Mouse (Mus musculus) testis, postnatal 14 days (tissue): ENCODE data around the gene OR5BS1P.
"Not testable (repeated sequence)": the region's sequence is repeated elsewhere in the genome, so short reads cannot be mapped to it uniquely, and the experiment has no call there.

Experiments
- DNase-seq: peaks from one replicate; pipeline ENCODE4 v3.0.0; 2021; ENCODE audit warnings: low spot score

The OR5BS1P gene

DNA sequence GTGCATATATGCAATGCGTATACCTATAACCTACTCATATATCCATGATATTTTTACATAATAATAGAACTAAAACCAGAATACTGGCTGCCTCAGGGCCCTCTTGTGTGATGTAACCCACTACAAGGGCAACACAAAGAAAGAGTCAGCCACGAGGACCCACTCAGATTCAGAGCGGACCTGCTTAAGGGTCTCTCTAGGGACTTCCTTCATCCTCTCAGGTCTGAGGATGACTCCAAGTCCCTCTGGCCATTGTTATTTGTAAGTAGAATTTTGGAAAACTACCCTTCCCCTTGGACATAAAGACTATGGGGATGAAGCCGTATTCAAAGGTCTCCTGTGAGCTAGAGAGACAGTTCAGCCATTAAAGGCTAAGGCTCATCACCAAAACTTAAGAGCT is at the start of gene OR5BS1P:
OR5BS1P (plus strand) TSS at position 301 of the 400 bp plus-strand sequence.
- DNase-seq = no peak

DNA sequence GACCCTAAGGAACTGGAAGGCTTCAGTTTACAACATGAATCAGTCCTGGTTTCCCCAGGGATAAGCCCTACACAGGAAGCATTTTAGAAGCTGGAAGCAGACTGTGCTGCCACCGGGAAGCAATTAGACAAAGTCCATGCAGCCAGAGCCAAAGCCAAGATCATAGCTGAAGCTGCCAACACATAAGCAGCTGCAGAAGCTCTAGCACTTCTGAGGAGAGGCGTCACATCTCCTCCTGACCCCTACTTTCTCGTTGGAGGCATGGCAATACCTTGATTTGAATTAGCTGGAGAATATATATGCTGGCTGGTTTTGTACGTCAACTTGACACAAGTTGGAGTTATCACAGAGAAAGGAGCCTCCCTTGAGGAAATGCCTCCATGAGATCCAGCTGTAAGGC is 48.8 kb upstream of the OR5BS1P start:
- no peak for DNase-seq

DNA sequence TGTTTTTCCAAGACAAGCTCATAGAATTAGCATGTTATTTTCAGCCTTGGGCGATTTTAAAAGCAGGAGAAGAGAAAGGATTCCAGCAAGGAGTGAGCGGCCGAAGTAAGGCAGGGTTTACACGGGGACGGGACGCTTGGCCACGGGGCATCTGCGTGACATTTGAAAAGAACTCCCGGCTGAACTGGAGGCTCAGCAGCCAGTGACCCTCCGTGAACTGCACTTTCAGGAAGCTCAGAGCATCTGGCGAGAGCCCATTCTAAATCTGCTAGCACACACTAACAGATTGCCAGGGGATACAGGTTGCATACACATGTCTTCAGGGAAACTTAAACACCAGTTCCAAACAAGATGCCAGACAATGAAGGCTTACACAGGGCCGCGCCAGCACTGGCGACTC is 45.4 kb upstream of the OR5BS1P start:
- DNase-seq = no peak

DNA sequence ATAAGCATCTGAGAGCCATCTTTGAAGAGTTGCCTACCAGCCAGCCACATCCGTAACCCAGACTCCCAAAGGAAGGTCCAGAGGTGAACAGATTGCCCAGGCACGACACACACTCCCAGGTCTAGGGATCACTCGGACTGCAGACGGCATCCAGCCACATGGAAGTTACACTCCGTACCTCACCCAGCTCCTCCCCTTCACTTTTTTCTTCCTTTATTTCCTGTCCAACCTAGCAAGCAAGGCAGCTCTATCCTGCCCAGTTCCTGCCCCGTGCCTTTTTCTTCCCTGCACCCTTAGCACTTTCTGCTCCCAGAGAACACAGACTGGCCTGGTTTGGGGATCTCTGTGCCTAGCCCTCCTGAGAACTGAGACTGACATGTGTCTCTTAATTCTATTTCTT is 44.9 kb upstream of the OR5BS1P start:
- DNase-seq = no peak

DNA sequence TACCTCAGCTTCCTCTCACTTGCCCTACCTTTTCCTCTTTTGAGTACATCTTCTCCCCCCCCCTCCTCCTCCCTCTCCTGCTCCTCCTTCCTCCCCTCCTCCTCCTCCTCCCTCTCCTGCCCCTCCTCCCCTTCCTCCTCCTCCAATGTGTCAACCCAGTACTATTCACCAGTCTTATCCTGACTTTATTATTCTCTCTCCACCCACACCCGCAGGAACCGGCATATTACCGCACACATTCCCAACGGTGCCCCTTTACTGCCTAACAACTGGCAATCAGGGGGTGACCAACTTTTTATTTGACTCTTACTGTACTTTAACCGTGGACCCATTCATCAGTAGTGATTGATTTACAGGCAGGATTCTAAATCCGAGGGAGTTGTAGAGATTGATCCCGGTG is 44.5 kb upstream of the OR5BS1P start:
- no peak for DNase-seq

DNA sequence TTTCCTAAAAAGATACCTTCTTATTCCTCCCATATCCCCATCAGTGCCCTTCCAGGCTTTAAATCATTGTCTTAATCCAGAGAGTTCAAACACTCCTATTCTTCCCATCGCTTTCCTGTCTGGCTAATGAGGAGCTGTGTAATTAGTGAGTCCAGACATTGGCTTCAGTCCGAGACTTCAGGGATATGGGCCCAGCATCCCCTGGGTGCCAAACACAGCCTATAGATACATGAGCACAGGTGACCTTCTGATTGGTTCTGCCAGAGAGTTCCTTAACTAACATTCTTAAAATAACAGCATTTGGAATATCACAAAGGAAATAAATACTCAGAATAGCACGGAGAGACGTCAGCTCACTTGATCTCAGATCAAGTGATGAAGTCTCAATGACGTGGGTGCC is 38.8 kb upstream of the OR5BS1P start, which contains the start of gene Olfr282:
Olfr282 (plus strand) TSS at position 301 of the 400 bp plus-strand sequence.
- not testable (repeated sequence) for DNase-seq

DNA sequence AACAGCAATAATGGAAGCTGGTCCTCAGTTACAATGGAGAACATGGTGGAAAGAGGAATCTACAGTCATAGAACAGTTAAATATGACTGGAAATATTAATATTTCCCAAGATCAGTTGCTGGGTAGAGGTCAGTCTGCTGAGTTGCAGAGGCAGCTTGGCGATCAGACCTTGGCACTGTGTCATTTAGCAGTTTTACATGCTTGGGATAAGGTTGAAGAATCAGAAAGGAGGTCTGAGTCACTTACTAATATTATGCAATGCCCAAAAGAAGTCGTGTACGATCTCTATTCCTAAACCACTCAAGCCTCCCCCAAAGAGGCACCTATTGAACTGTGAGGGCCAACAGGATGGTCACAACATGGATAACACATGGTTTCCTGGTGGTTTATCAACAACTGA is 25.1 kb upstream of the OR5BS1P start:
- DNase-seq = no peak

DNA sequence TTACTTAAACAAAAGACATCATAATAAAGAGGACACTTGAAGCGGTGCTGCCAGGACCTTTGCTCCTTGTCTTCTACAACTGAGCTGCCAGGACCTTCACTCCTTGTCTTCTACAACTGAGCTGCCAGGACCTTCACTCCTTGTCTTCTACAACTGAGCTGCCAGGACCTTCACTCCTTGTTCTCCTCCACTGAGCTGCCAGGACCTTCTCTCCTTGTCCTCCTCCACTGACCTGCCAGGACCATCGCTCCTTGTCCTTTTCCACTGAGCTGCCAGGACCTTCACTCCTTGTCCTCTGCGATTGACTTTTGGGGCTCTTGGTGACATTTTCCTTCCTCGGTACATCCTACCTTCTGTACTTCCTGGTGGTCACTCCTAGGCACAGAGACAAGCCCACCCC is 21.2 kb upstream of the OR5BS1P start:
- DNase-seq = peak; percentile 80

DNA sequence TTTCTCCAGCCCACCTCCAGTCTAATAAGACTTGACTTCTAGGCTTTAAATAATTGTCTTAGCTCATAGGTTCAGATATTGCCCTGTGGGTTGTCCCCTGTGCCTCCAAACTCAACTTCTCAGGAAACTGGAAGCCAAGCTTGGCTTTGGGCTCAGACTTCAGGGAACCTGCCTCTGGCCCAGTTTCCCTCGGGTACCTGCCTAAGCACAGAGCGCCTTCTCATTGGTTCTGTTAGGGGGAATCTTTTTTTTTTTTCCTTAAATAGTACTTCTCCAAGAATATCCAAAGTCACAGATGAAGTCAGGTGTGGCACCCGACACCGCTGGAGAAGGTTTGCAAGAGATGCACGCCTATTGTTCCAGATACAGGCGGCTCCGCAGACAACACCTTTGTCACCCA is 17.4 kb upstream of the OR5BS1P start, which contains the start of gene Olfr281:
Olfr281 (plus strand) TSS at position 301 of the 400 bp plus-strand sequence.
- DNase-seq = no peak

DNA sequence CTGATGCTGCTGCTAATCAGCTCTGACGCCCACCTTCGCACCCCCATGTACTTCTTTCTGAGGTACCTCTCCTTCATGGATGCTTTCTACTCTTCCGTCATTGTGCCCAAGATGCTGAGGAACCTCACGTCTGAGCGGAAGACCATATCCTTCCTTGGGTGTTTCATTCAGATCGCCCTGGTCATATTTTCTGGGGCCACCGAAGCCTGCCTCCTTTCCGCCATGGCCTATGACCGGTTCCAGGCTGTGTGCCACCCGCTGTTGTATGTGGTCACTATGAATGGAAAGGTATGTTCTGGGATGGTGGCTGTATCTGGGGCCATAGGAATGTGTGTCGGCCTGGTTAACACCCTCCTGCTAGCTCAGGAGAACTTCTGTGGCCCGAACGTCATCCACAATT is 1.8 kb downstream of the OR5BS1P start:
- DNase-seq = no peak

DNA sequence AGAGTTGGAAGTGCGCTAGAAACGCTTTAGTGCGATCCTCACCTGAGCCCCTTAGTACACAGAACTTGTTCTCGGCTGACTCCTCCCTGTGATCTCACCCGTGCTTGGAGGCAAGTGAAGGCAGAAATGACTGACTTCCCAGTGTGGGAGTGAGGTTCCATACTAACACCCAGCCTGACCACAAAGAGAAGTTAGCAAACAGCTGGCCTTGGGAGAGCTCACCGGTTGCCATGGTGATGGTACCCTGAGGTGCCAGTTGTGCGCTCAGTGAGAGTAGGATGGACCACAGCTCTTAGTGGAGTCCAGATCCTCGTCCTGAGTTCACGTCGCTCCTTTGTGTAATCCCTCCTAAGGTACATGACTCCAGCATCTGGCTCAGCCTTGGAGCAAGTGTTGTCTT is 5.3 kb downstream of the OR5BS1P start:
- no peak for DNase-seq

DNA sequence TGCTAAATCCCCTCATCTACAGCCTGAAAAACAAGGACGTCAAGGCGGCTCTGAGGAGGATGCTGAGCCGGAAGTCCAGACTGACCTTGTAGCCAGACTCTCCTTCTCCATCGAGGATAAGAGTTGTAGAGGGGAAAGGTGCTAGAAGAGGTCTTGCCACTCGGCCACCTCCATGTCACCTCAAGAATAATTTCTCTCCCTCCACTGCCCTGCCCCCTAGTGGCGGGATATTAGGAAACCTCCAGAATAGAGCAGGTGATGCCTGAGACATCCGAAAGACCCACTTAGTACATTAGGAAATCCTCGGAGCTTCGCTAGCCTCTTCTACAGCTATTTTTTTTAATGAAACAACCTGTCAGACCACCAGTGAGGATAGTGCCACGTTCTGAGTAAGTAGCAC is 5.7 kb downstream of the OR5BS1P start:
- DNase-seq = no peak

DNA sequence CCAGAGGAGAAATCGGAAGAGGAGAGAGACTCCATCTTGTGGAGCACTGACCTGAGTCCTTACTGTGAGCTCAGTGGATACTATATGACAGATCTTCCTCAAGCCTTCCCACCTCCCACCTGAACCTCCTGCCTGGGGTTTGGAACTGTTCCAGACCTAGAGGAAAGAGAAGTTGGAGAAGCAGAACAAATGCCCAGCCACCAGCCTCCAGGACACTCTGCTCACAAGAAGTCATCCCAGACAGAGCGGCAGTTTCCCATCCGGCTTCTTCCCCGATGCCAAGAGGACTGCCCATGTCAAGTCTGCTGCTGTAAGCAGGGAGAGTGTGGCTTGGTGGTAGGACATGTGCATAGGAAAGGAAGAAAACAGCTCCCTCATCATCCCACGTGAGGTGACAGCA is 6.6 kb downstream of the OR5BS1P start:
- no peak for DNase-seq

DNA sequence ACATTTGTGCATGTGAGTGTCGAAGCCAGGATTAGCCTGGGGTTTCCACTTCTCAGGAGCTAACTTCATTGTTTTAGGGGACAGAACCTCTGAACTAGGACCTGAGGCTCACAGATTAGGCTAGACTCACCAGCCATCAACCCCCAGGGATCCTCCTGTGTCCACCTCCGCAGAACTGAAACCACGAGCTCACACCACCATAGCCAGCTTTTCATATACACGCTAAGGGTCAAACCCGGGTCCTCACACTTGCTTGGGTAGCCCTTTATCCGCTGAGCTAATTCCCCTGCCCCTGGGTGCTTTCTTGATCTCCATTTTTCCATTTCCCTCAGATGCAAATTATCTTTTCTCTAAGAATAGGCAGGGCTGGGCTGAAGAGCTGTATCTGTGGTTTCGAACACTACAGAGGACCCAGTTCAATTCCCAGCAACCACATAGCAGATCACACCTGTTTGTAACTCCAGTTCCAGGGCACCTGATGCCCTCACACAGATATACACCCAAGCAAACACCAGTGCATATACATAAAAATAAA is 9.9 kb downstream of the OR5BS1P start:
- no peak for DNase-seq

DNA sequence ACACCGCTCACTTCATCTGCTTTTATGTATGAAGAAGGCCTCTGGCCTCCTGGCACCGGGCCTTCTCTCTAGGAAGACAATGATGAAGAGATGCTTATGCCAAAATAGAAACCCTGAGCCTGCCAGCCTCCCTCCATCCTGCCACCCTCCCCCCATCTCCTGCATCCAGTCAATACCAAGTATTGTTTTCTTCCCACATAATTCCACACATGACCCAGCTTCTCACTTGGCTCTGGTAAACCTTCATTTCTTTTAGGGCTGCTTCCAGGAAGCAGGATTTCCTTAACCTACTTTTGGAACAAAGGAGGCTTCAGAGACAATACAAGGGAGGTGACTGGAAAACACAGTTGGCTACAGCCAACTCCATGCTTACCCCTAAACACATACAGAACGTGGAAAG is 13.0 kb downstream of the OR5BS1P start, which contains the start of gene Lalba:
Lalba (minus strand) TSS at position 21 of the 400 bp plus-strand sequence.
- no peak for DNase-seq

DNA sequence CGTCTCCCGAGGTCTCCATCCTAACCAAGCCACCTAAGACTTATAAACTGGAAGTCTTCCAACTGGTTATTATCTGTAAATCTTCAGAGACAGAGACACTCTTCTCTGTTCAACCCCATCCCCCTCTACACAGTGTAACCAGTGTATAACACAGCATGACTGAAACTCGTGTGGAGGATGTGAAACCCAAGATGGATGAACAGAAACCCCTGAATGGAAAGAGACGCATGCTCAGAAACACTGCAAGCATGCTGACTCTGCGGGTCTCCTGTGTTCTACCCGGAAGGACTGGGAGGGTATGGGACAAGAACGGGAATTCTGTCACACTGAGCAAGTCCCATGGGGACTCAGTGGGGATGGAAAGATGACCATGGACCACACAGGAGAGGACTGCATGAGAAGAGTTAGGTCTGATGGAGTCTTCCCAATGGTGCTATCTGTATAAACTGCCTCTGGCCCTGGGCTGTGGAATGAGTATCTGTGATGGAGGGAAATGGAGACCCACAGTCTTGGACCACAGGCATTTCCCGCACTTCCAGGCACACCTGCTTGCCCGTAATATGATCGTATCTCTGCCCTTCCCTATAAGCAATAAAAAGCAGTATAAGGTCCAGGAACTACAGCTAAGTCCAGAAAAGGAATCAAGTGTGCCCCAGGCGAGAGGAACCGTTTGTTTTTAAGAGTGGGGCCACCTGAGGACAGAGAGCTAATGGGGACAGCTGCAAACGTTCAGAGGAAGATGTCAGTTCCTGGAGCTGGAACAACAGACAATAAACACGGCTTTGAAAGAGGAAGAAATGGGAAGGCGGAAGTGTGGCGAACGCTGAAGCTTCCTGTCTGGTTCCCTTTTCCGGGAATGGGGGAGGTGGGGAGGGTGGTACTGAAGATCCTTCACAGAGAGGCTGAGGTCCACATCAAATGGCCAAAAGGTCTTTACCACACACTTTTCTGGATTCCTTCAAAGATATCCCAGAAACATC is 14.5 kb downstream of the OR5BS1P start:
- no peak for DNase-seq

DNA sequence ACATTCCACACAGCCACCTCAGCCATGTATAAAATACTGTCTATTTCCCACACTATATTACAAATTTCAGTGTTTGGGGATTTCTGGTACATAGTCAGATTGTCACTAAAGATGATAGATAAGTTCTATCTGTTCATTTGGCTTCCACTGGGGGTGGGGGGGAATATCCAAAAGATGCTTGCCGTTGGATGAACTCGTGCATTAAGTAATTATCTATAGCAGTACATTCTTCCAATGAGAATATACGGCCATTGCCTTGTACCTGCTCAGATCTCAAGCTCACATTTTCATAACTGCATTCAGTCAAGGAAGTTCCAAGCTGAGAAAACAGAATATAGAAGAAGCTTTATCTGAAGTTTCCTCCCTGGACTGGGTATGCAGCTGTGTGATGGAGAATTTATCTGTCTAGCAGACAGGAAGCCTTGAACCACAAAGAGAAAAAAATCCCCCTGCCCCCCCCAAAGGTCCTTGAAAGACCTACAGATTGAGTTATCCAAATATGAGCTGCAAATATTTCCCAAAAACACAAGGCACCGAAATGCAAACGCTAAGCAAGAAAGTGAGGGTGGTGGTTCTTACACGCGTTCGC is 16.8 kb downstream of the OR5BS1P start:
- no peak for DNase-seq

DNA sequence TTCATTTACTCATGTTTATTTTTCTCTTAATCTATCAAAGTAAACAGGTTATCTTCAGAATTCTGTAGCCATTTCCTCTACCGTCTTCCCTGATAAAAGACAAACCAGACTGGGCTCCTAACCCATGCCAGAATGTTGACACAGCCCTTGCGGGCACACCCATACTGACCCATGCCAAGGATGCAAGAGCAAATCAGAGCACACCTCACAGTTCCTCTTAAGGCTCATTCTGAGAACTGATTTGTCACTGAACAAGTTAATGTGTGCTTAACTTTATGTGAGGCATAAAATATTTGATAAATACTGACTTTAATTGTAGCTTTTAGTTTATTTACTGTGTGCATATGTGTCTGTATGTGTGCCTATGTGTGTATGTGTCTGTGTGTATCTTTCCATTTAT is 21.6 kb downstream of the OR5BS1P start:
- no peak for DNase-seq

DNA sequence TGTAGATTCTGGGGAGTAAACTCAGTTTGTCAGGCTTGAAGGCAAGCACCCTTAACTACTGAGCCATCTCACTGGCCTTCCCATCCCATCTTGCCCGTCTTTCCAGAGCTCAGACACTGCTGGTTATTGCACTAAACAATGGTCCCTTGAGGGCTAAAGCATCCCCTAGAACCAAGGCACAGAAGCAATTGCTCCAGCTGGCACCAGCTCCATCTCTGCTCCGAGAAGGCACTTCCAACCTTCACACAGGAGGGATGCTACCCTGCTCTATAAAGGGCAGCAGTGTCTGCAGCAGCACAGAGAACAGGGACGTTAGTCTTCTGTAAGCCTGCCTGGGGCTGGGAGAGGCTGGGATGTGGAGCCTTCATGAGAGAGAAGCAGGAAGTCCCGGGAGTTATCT is 22.4 kb downstream of the OR5BS1P start, which contains the start of gene Olfr279:
Olfr279 (plus strand) TSS at position 301 of the 400 bp plus-strand sequence.
- no peak for DNase-seq

DNA sequence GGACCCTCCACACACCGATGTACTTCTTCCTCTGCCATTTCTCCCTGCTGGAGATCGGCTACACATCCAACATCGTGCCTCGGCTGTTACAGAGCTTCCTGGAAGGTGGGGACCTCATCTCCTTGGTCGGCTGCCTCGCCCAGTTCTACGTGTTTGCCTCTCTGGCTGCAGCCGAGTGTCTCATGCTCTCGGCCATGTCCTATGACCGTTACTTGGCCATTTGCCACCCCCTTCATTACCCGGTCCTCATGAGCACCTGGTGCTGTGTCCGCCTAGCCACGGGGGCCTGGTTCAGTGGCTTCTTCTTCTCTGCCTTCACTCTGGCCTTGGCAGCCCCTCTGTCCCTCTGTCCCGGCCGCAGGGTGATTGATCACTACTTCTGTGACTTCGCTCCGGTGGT is 27.9 kb downstream of the OR5BS1P start:
- no peak for DNase-seq

DNA sequence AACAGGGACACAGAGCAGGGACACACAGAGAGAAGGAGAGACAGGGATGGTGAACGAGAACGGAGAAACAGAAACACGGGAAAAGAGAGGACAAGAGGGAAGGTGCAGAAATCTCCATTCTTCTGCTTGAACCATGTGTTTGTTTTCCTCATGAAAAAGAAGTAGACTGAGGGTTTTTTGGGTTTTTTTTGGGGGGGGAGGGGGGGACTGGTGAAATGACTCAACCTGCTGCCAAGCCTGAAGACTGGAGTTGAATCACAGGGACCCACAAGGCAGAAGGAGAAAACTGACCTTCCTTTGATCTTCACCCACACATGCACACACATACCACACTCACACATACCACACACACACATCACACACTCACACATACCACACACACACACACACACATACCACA is 33.6 kb downstream of the OR5BS1P start:
- DNase-seq = no peak

DNA sequence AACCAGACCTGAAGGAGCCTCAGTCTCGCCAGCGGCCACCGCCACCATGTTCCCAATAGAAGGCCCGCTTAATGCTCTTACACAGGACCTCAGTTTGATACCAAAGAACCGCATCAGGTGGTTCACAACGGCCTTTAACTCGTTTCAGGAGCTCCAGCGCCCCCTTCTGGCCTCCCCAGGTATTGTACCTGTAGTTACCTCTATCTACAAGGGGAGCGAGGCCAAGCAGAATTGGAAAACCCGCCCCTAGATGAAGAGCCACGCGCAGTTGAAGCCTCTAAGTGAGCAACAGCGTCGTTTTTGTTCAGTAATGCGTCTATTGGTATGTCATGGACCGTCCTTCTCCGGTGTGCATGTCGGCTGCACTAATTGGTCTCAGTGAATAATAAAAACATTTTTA is 34.8 kb downstream of the OR5BS1P start:
- DNase-seq = peak; percentile 74
